Mouse (Mus musculus) thymus, adult 2 months (tissue): ENCODE data around the gene Vwc2l.

Experiments used
- CTCF ChIP-seq: fragments of 200-500 bp; IDR thresholded peaks from 2 replicates; pipeline ENCODE4 v1.5.1; 2012; ENCODE audit warnings: mild to moderate bottlenecking, control low read depth, low read length, moderate library complexity, borderline replicate concordance; ENCODE audit not compliant: control insufficient read depth, poor library complexity, insufficient read depth; ENCODE audit errors: extremely low read depth
- POLR2A ChIP-seq: fragments of 200-500 bp; IDR thresholded peaks from 2 replicates; pipeline ENCODE4 v1.6.1; 2012; ENCODE audit warnings: mild to moderate bottlenecking, low read length, control low read depth, moderate library complexity; ENCODE audit not compliant: control insufficient read depth, poor library complexity, insufficient read depth; ENCODE audit errors: extremely low read depth

- TF ChIP-seq CTCF (no peak), POLR2A (no peak)
Observed at GRCm38 (mm10) chr1:70692529-70692928, 33.0 kb upstream of the Vwc2l start.
